Mouse (Mus musculus) megakaryocyte-erythroid progenitor cell, adult 5-6 weeks (primary cell): ENCODE results near the gene Gnai2. TPM values are rescaled to one million over a fixed set of nuclear protein-coding genes. Genes with fewer than 3 reads are reported as not detected.
A peak's percentile ranks its signal among the peaks of the same experiment; 100 is the strongest.

Source experiments
- ATAC-seq: replicated peaks from 2 replicates; pipeline ENCODE4 v1.8.0; 2016; ENCODE audit warnings: mild to moderate bottlenecking, inconsistent platforms; ENCODE audit not compliant: severe bottlenecking, poor library complexity, low FRiP score, low TSS enrichment
- total RNA-seq, 2 experiments: library from RNA; stranded (forward) in 1 of 2; stranded (reverse) in 1 of 2; fragments of 200-1000, 215-1000 nt in 1 of 2; fragments of >200 nt in 1 of 2; fragmentation: Nextera tagmentation in 1 of 2; gene quantifications; 2 replicates each; pipeline ENCODE4 v1.2.3; 2014 to 2017

Gnai2 gene
- total RNA-seq, 2 experiments from 2014 or later = 225 to 228 TPM

GRCm38 (mm10) chr9:107633091-107633660, 2.0 kb downstream of the Gnai2 start:
- ATAC-seq = peak; percentile 60

GRCm38 (mm10) chr9:107632478-107632877, 2.7 kb downstream of the Gnai2 start:
- peak; percentile 79 for ATAC-seq

DNA sequence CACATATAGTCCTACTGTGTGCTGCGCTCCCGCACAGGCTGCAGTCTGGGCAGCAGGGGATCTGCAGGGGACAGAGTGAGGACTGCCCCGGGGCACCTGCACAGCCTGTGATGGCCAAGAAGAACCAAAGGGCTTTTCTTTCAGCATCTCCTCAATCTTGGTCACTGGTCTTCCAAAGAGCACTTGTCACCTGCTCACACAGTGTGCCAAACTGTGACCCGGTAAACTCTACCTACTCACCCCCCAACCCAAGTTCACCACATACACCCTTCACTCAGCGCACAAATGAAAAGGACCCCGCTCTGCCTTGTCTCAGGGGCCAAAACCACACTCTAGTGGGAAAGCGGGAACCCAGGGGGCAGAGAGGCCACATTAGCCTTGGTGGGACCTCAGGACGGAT, 3.3 kb downstream of the Gnai2 start:
- ATAC-seq = no peak

DNA sequence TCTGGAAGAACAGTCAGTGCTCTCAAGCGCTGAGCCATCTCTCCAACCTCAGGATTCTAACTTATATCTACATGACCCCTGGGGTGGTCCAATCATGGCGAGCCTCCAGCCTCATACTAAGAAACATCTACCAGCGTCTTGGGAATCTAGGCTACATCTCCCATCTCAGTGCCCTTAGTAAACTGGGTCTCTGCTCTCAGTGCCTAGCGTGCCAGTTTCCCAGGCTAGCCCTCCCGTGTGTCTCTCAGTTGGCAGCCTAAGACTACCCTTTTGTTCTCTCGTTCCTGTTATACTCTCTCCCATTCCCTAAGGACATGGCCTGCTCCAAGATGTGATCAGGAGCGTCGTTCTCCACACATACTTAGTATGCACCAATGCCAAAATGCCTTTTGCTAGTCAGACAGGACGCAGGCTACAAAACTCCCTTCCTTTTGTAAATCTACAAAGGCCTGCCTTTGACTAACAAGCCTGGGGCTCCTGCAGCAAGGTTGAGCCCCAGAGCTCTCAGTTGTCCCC, 3.8 kb downstream of the Gnai2 start:
- no peak for ATAC-seq

GRCm38 (mm10) chr9:107630576-107630975, 4.6 kb downstream of the Gnai2 start:
- no peak for ATAC-seq

DNA sequence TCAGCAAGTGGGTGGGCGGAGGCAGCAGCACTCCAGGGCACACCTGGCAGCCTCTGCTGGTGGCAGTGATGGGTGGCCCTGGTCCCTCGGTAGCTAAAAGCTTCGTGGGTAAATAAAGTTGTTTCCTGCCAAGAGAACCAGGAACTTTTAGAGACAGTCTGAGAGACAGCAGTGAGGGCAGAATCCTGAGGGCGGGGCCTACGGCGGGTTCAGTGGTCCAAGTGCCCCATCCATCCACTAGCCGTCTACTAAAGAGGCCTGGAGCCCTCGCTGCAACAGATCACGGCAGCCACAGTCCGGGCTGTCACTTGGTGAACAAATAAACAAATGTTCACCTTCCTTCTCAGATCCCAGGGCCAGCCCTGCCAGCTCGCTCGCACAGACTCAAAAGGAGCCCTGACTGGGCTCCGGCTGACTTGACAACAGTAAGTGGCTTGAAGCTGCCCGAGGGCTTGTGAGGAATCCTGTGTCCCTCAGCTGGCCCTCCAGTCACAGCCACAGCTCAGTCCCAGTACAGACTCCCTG, 5.2 kb downstream of the Gnai2 start:
- ATAC-seq = no peak

- ATAC-seq = no peak
Measured at GRCm38 (mm10) chr9:107629411-107629730, 5.8 kb downstream of the Gnai2 start.

DNA sequence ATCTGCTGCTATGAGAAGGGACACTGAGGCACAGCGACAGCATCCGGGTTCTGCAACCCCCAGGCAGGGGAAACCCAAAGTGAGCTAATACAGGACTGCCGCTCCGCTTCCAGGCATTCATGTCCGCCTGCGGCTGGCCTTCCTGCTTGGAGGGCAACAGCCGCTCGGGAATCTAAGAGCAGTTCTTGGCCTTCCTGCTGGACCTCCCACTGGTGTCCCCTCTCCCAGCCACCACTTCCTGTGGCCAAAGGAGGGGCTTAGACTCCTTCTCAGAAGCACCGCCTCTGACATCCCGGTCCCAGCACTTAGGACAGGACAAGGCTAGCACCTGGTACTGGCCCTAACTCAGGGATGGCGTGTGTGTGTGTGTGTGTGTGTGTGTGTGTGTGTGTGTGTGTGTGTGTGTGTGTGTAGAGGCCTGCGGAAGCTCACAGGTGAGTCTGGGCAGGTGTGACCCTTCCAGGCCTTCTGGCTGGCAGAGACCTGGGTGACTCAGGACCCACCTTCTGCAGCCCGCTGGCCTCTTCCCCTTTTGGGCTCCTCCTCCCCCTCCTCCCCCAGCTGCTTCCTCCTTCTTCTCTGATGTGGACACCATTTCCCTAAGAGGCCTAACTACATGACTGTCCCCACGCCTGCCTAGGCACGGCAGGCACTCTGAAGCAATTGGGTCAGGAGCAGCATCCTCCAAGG, 6.3 kb downstream of the Gnai2 start:
- ATAC-seq = no peak

DNA sequence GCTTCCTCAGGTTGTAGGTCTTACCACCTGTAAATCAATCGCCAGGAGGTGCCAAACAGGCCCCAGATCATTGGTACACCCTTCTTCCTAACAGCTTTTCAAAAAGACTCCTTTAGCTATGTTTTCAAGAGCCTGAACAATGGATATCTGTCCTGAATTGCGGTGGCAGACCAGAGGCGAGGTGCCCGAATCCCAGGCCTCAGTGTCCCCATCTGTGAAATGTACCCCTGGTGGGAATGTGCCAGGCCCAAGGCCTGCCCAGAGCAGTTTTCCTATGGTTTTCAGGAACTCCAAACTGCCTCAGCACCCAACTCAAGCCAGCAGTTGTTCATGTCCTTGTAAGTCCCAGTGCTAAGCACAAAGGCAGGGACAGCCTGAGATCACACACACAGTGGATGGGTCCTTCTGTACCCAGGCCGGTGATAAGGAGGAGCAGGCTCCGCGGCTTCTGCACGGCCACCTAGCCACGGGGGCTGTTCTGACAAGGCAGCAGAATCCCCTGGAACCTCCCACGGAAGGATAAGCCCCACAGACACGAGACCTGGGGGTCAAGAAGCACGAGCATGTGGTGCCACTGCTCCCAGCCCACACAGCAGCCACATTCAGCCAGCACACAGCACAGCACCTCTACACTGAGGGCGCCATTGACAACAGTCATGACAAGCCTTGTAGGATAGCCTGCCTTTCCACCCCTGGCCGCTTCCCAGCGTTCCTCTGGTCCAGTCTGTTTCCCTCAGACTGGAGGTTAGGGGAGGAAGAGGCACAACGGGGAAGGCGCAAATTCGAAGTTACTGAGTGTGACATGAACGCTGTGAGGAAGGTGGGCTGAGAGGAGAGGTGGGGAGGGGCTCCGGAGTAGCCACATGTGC, 7.5 kb downstream of the Gnai2 start:
- no peak for ATAC-seq

DNA sequence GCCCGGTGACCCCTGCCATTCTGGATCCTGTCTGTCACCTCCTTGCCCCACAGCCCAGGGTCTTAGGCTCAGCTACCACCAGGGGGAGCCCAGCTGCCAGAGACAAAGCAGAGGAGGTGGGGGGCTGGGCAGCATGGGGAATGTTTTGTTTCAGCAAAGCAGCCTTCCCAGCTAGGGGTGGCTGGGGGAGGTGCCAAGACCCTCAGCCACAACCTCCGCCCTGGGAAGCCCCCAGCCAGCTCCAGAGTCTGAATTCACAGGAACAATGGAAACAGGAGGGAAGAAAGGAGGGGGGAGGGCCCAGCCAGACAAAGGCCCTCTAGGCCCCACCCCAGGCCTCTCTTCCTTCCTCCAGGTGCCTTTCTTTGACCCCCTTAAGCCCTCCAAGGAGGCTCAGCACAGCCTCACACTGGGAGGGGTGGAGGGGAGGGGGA, 8.3 kb downstream of the Gnai2 start:
- ATAC-seq = peak; percentile 64

- ATAC-seq = peak; percentile 38
Measured at GRCm38 (mm10) chr9:107626158-107626843, 8.9 kb downstream of the Gnai2 start.

DNA sequence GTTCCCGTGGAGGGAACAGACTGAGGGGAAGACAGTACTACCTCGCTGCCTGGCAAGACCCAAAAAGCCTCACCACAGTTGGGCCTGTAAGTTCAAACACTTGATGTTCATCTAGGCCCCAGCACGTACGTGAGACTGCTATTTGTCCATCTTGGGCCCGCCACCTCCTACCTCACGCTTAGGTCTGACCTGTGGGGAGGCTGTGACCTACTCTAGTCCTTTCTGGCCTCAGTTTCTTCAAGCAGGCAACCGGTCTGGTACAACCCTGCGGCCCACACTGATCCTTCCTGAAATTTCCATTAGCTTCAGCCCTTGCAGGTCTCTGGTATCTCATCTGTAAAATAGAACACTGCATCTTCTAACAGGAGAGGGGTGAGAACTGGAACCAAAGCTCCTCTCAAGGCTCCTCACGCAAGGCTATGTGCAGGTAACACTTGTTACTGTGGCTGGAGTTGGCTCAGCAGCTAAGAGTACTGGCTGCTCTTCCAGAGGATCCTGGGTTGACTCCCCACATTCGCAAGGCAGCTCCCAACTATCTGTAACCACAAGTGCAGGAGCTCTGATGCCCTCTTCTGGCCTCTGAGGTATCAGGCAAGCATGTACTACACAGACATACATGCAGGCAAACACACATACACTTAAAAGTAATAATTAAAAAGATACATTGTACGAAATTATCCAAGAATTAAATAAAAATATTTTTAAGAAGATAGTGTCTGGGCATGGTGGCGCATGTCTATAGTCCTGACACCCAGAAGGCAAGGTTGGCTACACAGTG, 9.6 kb downstream of the Gnai2 start:
- no peak for ATAC-seq

- no peak for ATAC-seq
Measured at GRCm38 (mm10) chr9:107624951-107625350, 10.2 kb downstream of the Gnai2 start.

GRCm38 (mm10) chr9:107624539-107624938, 10.6 kb downstream of the Gnai2 start:
- no peak for ATAC-seq

DNA sequence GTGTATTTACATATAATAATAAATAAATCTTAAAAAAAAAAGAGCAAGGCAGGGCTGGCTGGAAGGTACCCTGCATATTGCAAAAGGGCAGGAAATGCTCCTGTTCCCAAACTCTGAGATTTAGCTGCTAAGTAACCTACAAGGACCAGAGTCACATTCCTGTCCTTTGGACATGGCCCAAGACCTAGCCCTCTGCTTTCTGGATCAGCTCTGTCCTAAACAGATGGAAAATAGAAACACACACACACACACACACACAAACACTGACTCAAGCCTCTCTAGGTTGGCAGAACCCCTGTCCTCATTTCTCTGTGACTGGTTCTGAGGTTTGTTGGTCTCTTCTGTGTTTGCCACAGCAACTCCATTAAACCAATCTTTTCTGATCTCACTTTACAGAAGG, 14.2 kb downstream of the Gnai2 start:
- ATAC-seq = no peak

GRCm38 (mm10) chr9:107619546-107619879, 15.7 kb downstream of the Gnai2 start:
- ATAC-seq = no peak

- peak; percentile 58 for ATAC-seq
Measured at GRCm38 (mm10) chr9:107618778-107619545, 16.2 kb downstream of the Gnai2 start.

DNA sequence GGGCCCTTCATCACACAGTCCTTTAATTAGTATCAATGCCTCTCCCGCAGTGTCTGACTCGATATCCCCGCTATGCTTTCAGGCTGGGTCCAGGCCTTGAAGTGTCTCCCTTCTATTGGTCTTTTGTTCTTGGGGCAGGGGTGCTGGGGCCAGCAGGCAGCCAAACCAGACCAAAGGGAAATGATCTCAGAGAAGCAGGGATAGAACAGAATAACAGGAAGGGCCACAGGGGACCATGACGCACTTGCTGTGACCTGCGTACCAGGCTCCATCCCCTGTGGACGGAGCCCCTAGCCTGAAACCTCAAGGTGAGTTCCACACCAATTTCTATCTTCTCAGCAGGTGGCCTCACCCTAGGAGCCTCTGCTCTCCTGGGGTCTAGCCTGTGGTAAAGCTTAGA, 17.1 kb downstream of the Gnai2 start:
- no peak for ATAC-seq
